Mouse (Mus musculus) embryonic fibroblast, embryonic 13.5 days (primary cell): Measurements from ENCODE around the gene Fam243. TPM values are rescaled to one million over a fixed set of nuclear protein-coding genes. Genes with fewer than 3 reads are reported as not detected.

ENCODE experiments used
- H3K27ac ChIP-seq: 2 replicates; pipeline ENCODE4 v1.5.1; 2012; ENCODE audit warnings: low read length, control low read depth, inconsistent platforms; ENCODE audit not compliant: insufficient read depth
- H3K4me1 ChIP-seq: 2 replicates; pipeline ENCODE4 v1.6.1; 2011; ENCODE audit warnings: low read length; ENCODE audit not compliant: control insufficient read depth, insufficient read depth
- H3K4me3 ChIP-seq: 2 replicates; pipeline ENCODE4 v1.5.1; 2011; ENCODE audit warnings: mild to moderate bottlenecking, control low read depth, low read length; ENCODE audit not compliant: insufficient read depth
- CTCF ChIP-seq: IDR thresholded peaks from 2 replicates; pipeline ENCODE4 v1.5.1; 2011; ENCODE audit warnings: mild to moderate bottlenecking, control low read depth, low read length, moderate library complexity, borderline replicate concordance; ENCODE audit not compliant: insufficient read depth
- POLR2A ChIP-seq: IDR thresholded peaks from 2 replicates; pipeline ENCODE4 v1.6.1; 2011; ENCODE audit warnings: low read depth, mild to moderate bottlenecking, control low read depth, low read length, moderate library complexity
- polyA plus RNA-seq: library from polyadenylated mRNA; stranded (reverse); fragments of >200 nt; gene quantifications from 2 replicates; pipeline ENCODE4 v1.2.4, GENCODE M21; 2011; ENCODE audit warnings: low read depth; ENCODE audit not compliant: missing spikeins, insufficient read length

Fam243 gene
- polyA plus RNA-seq, 1 experiment, result not detected

DNA sequence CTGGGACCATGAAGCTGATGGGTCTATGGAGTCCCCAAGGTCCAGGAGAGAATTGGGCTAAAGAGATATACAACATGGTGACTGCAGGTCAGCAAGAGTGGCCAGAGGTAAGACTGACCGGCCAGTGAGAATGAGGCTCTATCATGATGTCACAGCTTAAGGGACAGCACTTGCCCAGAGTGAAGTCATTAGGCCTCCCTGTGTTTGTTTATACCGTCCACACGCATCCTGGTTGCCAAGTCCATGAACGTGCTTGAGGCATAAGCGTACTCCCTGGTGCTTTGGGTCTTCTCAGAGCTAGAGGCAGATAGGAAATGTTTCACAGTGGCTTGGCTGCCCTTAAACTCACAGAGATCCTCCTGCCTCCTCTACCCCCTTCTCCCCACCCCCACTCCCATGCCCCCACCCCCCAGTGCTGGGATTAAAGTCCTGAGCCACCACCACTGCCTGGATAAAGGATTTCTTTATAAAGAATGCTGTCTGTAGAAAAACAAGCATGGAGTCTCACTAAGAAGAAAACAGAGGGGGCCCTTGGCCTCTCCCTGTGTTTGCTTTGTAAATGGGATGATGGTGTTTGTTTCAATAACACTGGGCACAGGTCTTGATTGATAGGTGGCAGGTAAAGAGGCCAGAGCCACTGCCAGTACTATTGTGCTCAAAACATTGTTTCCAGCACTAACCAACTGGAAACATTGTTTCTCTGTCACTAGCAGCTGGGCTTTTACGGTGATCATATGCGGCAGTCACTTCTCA lies 3.2 kb upstream of the Fam243 start:
- Histone ChIP-seq H3K27ac (no peak overlapping the region), H3K4me3 (no peak overlapping the region), H3K4me1 (no peaks in the 10 kb centered on the region)
- no peak for TF ChIP-seq CTCF

DNA sequence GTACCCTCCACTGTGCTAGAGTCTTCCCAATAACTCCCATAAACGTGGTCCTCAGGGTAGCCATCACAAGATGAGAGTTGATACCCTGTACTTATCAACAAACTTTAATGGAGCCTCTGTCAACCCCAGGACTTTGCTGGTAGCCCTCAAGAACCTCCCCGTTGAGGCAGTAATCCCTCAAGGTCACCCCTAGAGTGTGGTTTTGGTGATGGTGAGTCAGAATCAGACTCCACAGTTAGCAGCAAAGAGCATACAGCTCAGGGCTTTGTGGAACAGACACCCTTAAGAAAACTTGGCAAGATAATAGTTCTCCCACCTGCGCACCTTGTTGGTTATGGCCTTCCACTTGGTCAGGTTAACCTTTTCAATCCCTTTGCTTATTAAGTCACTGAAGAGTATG lies 880 bp downstream of the Fam243 start:
- no peaks in the 10 kb centered on the region for H3K4me1 ChIP-seq
- H3K27ac ChIP-seq, result no peak overlapping the region
- TF ChIP-seq CTCF (no peak), POLR2A (no peak)
- H3K4me3 ChIP-seq, result no peak overlapping the region

GRCm38 (mm10) chr16:92319353-92320109 lies 1.7 kb downstream of the Fam243 start:
- H3K4me1 ChIP-seq, result no peaks in the 10 kb centered on the region
- H3K27ac ChIP-seq, result no peak overlapping the region
- no peak for TF ChIP-seq CTCF
- H3K4me3 ChIP-seq, result no peak overlapping the region

GRCm38 (mm10) chr16:92316049-92316738 lies 5.0 kb downstream of the Fam243 start:
- Histone ChIP-seq H3K4me1 (no peaks in the 10 kb centered on the region), H3K27ac (no peak overlapping the region), H3K4me3 (no peak overlapping the region)
- TF ChIP-seq CTCF (no peak), POLR2A (no peak)

DNA sequence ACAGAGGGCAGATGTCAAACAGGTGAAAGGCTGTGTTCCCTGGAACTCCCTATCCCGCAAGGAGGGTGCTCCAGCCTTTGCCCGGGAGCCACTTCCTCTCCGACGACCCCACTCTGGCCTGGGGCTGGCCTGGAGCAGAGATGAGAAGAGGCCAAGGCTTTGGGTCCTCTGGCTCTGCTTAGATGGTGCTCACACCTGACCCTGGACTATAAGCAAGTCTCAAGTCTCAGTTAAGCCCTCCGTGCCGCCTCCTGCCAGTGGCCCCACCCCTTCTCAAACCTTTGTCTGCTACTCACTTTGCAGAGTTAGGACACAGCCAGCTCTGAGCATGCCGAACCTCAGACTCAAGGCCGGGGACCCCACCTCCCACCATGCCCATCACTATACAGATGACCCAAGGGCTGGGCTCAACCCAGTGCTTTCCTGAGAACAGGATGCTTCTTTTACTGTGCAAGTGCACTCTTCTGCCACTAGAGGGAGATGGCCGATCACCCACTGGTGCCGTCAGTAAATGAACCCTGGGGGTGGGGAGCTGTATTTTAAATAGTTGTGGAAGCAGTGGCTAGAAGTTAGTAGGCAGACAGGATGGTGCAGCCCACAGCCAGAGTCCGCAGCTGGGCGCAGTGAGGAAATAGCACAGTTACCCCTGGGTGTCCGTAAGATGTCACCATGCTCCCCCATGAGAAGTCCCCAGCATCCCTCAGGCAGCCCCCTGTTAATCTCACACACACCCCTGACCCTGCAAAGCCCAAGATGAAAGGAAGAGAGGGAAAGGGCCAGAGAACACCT lies 7.1 kb downstream of the Fam243 start:
- TF ChIP-seq CTCF (peak; percentile 84), POLR2A (no peak)
- Histone ChIP-seq H3K4me1 (no peaks in the 10 kb centered on the region), H3K4me3 (no peak overlapping the region), H3K27ac (no peak overlapping the region)

- TF ChIP-seq CTCF, result no peak
- no peak for TF ChIP-seq POLR2A
- Histone ChIP-seq H3K4me1 (no peaks in the 10 kb centered on the region), H3K4me3 (no peak overlapping the region), H3K27ac (no peak overlapping the region)
These were observed 12.1 kb downstream of the Fam243 start for GRCm38 (mm10) chr16:92309126-92309525.

DNA sequence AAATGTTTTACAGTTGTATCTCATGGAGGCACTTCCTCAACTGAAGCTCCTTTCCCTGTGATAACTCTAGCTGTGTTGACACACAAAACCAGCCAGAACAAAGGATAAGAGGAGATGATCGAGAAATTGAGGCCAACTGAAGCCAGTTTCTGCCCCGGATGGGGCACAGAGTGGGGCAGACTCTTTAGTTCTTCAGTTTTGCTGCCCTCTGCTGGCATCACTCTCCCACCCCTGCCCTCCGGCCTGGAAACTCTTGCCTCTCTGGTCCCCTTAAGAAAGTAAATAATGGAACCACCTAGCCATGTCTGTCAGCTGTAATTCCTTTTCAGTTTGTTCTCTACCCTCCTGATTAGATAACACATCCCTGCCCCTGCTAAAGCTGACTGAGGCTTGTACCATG lies 13.3 kb downstream of the Fam243 start:
- H3K4me1 ChIP-seq, result 0 out of 2 replicates have a peak, but pooled peaks cover under 1% of the 10 kb centered on the region
- no peak overlapping the region for H3K27ac ChIP-seq
- TF ChIP-seq POLR2A (no peak), CTCF (no peak)
- H3K4me3 ChIP-seq, result no peak overlapping the region

DNA sequence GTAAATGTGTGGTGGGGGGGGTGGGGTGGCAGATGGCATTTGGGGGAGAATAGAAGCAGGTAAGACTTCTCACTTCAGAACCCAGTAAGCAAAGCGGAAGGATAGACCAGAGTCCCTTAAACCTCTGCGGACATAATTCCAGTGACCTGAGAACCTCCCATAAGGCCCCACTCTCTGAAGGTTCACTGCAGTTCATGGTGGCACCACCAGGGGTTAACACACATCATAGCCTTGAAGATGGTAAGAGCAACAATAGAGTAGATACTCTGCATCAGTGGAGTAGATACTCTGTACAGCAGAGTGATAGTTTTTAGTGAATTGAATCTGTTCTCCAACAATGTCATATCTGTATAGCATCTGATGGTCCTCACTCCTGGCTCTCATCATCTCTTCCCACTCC lies 15.7 kb downstream of the Fam243 start:
- Histone ChIP-seq H3K27ac (no peak overlapping the region), H3K4me1 (peaks cover 4% of the 10 kb centered on the region; the same call in 1 of the 2 replicates), H3K4me3 (no peak overlapping the region)
- TF ChIP-seq POLR2A, result no peak
- TF ChIP-seq CTCF, result no peak

DNA sequence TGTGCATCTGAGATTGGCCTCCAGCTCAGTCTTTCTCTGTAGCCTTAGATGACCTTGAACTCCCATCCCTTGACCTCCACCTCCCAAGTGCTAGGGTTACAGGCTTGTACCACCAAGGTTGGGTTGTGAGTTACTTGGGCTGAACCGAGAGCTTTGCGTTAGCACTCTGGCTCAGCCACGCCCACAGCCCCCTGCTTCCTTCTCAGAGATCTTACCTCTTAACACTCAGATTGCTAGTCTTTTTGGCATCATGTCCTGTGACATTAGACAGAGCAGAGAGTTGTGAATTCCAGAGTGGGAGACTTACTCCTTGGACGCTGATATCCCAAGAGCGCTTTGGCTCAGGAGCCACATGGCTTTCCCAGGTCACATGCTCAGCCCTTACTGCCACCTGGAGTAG lies 18.7 kb downstream of the Fam243 start:
- Histone ChIP-seq H3K4me1 (peaks cover 4% of the 10 kb centered on the region; the same call in 1 of the 2 replicates), H3K27ac (no peak overlapping the region), H3K4me3 (no peak overlapping the region)
- no peak for TF ChIP-seq POLR2A
- TF ChIP-seq CTCF, result no peak

- Histone ChIP-seq H3K4me3 (peak overlapping the region; percentile 70), H3K4me1 (peaks cover 4% of the 10 kb centered on the region; the same call in 1 of the 2 replicates), H3K27ac (no peak overlapping the region)
- no peak for TF ChIP-seq POLR2A
- no peak for TF ChIP-seq CTCF
These were observed 19.3 kb downstream of the Fam243 start for GRCm38 (mm10) chr16:92301989-92302388.
